Mouse (Mus musculus) C2C12 (cell line): ENCODE measurements at regions not wholly inside any gene's neighbourhood (a gene's known extent, or its start where the extent isn't known, plus 50 kb on each side); places are given as distances from the start of the nearest gene placed in this dataset.

ENCODE experiments used
- CEBPB ChIP-seq: IDR thresholded peaks from one replicate; pipeline ENCODE4 v1.6.1; 2011; ENCODE audit warnings: low read depth, mild to moderate bottlenecking, control low read depth, moderate library complexity
- CTCF ChIP-seq: IDR thresholded peaks from one replicate; pipeline ENCODE4 v1.5.1; 2011; ENCODE audit not compliant: control insufficient read depth, insufficient read depth, insufficient read length
- FOSL1 ChIP-seq: IDR thresholded peaks from one replicate; pipeline ENCODE4 v1.8.0; 2011; ENCODE audit warnings: mild to moderate bottlenecking, low read length; ENCODE audit not compliant: poor library complexity, insufficient read depth, severe bottlenecking
- MAX ChIP-seq: IDR thresholded peaks from one replicate; pipeline ENCODE4 v1.6.1; 2011; ENCODE audit warnings: mild to moderate bottlenecking, control low read depth
- MYOD1 ChIP-seq: IDR thresholded peaks from one replicate; pipeline ENCODE4 v1.6.1; 2011; ENCODE audit warnings: low read depth; ENCODE audit not compliant: control insufficient read depth, insufficient read length
- MYOG ChIP-seq: IDR thresholded peaks from one replicate; pipeline ENCODE4 v1.6.1; 2011; ENCODE audit not compliant: control insufficient read depth, insufficient read length; ENCODE audit errors: extremely low read depth
- USF1 ChIP-seq: IDR thresholded peaks from one replicate; pipeline ENCODE4 v1.6.1; 2011; ENCODE audit warnings: low read depth, mild to moderate bottlenecking, control low read depth, moderate library complexity

DNA sequence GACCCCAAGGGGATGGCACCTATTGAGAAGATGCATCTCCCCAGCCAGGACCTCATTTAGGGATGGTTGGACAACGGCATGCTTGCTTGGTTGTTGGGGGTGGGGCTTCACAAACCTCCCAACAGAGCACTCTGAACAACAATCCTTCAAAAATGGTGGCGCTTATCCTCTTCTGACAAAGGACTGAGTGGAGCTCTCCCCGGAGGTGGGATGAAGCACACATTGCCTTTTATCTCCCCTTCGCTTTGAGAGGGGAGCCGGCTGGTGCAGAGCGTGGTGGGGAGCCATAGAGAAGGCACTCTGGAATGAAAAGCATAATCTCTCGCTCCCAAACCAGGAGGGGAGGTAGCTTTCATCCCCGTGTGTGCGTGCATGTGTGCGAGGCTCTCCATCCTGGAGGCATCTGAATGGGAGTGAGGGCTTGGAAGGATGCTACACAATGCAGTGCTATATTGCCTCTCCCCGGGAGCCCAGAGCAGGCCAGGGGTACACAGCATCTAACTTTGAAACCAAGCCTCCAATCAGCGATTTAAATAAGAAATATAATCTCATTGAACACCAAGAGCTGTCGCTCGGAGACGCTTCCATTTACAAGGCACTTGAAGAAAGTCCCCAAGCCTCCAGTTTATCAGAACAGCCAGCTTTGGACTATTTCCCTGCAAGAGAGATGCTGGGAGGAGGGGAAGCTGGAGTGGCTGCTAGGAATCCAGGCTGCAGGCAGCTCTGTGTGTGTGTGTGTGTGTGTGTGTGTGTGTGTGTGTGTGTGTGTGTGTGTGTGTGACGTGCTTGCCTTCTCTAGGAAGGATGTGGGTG is 131.5 kb downstream of the Rps24 start:
- TF ChIP-seq USF1 (no peak), CTCF (no peak), MAX (no peak), FOSL1 (no peak), MYOG (no peak), CEBPB (no peak), MYOD1 (no peak)
